Mouse (Mus musculus): ENCODE measurements at regions not wholly inside any gene's neighbourhood (a gene's known extent, or its start where the extent isn't known, plus 50 kb on each side); places are given as distances from the start of the nearest gene placed in this dataset.

GRCm38 (mm10) chr4:79530968-79531620, 1302.8 kb upstream of the Tyrp1 start:
- Histone ChIP-seq H3K27ac (no peak overlapping the region), H3K4me2 (replicated peaks) (no peak overlapping the region), H3K4me3 (replicated peaks) (no peak overlapping the region), H3K9me3 (no peaks in the 10 kb centered on the region), H3K9ac (no peak overlapping the region), H3K27me3 (replicated peaks) (no peaks in the 10 kb centered on the region), H3K36me3 (no peaks in the 10 kb centered on the region), H3K4me1 (replicated peaks) (no peaks in the 10 kb centered on the region)
- no peak for ATAC-seq
- WGBS: 73% methylated on average over 6 of the region's 6 CpGs

GRCm38 (mm10) chr4:79531769-79532168, 1302.2 kb upstream of the Tyrp1 start:
- Histone ChIP-seq H3K4me1 (replicated peaks) (no peaks in the 10 kb centered on the region), H3K4me3 (replicated peaks) (no peak overlapping the region), H3K4me2 (replicated peaks) (no peak overlapping the region), H3K36me3 (no peaks in the 10 kb centered on the region), H3K27ac (no peak overlapping the region), H3K9ac (no peak overlapping the region), H3K9me3 (no peaks in the 10 kb centered on the region), H3K27me3 (replicated peaks) (no peaks in the 10 kb centered on the region)
- ATAC-seq: no peak
- 67% methylated on average over 2 of the region's 2 CpGs for WGBS

- H3K4me3 ChIP-seq (replicated peaks): no peak overlapping the region
- H3K9me3 ChIP-seq: no peaks in the 10 kb centered on the region
- 0 out of 2 replicates have a peak, but pooled peaks have one; percentile 31 for ATAC-seq
Measured at GRCm38 (mm10) chr4:79532420-79533066, 1301.4 kb upstream of the Tyrp1 start.

GRCm38 (mm10) chr4:79545461-79545860, 1288.5 kb upstream of the Tyrp1 start:
- no peak overlapping the region for H3K4me2 ChIP-seq (replicated peaks)
- H3K27ac ChIP-seq: no peak overlapping the region
- H3K4me1 ChIP-seq (replicated peaks): no peaks in the 10 kb centered on the region
- no peaks in the 10 kb centered on the region for H3K27me3 ChIP-seq (replicated peaks)
- H3K9me3 ChIP-seq: no peaks in the 10 kb centered on the region
- no peak overlapping the region for H3K9ac ChIP-seq
- ATAC-seq: no peak
- no peak overlapping the region for H3K4me3 ChIP-seq (replicated peaks)
- H3K36me3 ChIP-seq: no peaks in the 10 kb centered on the region
- WGBS: 88% methylated on average over 4 of the region's 4 CpGs

More at GRCm38 (mm10) chr4:79532420-79533066, 1301.4 kb upstream of the Tyrp1 start:
- H3K4me2 ChIP-seq (replicated peaks): no peak overlapping the region
- no peak overlapping the region for H3K9ac ChIP-seq
- no peaks in the 10 kb centered on the region for H3K4me1 ChIP-seq (replicated peaks)
- no peak overlapping the region for H3K27ac ChIP-seq
- H3K36me3 ChIP-seq: no peaks in the 10 kb centered on the region
- 25% methylated on average over 3 of the region's 3 CpGs for WGBS
- H3K27me3 ChIP-seq (replicated peaks): no peaks in the 10 kb centered on the region
